Mouse (Mus musculus) ovary, postnatal 14 days (tissue): ENCODE data around the gene Sec24d.

ENCODE experiments used
- DNase-seq: peaks from one replicate; pipeline ENCODE4 v3.0.0; 2022; ENCODE audit warnings: low spot score

The Sec24d gene

GRCm38 (mm10) chr3:123266753-123267651 is at the start of gene Sec24d:
Sec24d (plus strand) TSS chr3:123267455.
- DNase-seq: peak; percentile 77

- DNase-seq: no peak
These were observed 48.6 kb upstream of the Sec24d start for GRCm38 (mm10) chr3:123218646-123219045.

- DNase-seq: no peak
These were observed 40.0 kb upstream of the Sec24d start for GRCm38 (mm10) chr3:123227276-123227675.

GRCm38 (mm10) chr3:123231639-123232038 is 35.6 kb upstream of the Sec24d start:
- DNase-seq: no peak

GRCm38 (mm10) chr3:123234191-123234836 is 32.9 kb upstream of the Sec24d start:
- DNase-seq: peak; percentile 24

GRCm38 (mm10) chr3:123235495-123235894 is 31.8 kb upstream of the Sec24d start:
- DNase-seq: no peak

GRCm38 (mm10) chr3:123235921-123236320 is 31.3 kb upstream of the Sec24d start, which contains the start of gene Synpo2:
Synpo2 (minus strand) TSS chr3:123236149.
- DNase-seq: peak; percentile 46

GRCm38 (mm10) chr3:123237039-123237438 is 30.2 kb upstream of the Sec24d start:
- no peak for DNase-seq

GRCm38 (mm10) chr3:123237446-123237845 is 29.8 kb upstream of the Sec24d start:
- no peak for DNase-seq

- DNase-seq: no peak
These were observed 22.9 kb upstream of the Sec24d start for GRCm38 (mm10) chr3:123244376-123244775.

- no peak for DNase-seq
These were observed 21.6 kb upstream of the Sec24d start for GRCm38 (mm10) chr3:123245646-123246045.

GRCm38 (mm10) chr3:123256181-123257101 is 10.8 kb upstream of the Sec24d start:
- DNase-seq: no peak

GRCm38 (mm10) chr3:123258709-123259108 is 8.5 kb upstream of the Sec24d start:
- DNase-seq: no peak

- DNase-seq: no peak
These were observed 2.5 kb upstream of the Sec24d start for GRCm38 (mm10) chr3:123264706-123265105.

GRCm38 (mm10) chr3:123267741-123268201 is 516 bp downstream of the Sec24d start:
- peak; percentile 57 for DNase-seq

GRCm38 (mm10) chr3:123282866-123283615 is 15.8 kb downstream of the Sec24d start:
- DNase-seq: no peak

- DNase-seq: no peak
These were observed 17.0 kb downstream of the Sec24d start for GRCm38 (mm10) chr3:123284284-123284683.

- DNase-seq: no peak
These were observed 18.4 kb downstream of the Sec24d start for GRCm38 (mm10) chr3:123285649-123286048.

GRCm38 (mm10) chr3:123288856-123289570 is 21.8 kb downstream of the Sec24d start:
- DNase-seq: no peak

- no peak for DNase-seq
These were observed 24.4 kb downstream of the Sec24d start for GRCm38 (mm10) chr3:123291670-123292069.
